Mouse (Mus musculus): ENCODE results near the gene Adam11.

Adam11 gene

GRCm38 (mm10) chr11:102753591-102754324, 7.5 kb upstream of the Adam11 start:
- DNase-seq (ENCODE audit: low read depth, low spot score), result no peak

- DNase-seq (ENCODE audit: low read depth, low spot score), result no peak
These were observed 6.8 kb upstream of the Adam11 start for GRCm38 (mm10) chr11:102754416-102754815.

GRCm38 (mm10) chr11:102755391-102755790, 5.8 kb upstream of the Adam11 start:
- DNase-seq (ENCODE audit: low read depth, low spot score), result no peak

- no peak for DNase-seq (ENCODE audit: low read depth, low spot score)
These were observed 2.3 kb upstream of the Adam11 start for GRCm38 (mm10) chr11:102758977-102759376.

GRCm38 (mm10) chr11:102760805-102761308, 382 bp upstream of the Adam11 start:
- no peak for DNase-seq (ENCODE audit: low read depth, low spot score)

- no peak for DNase-seq (ENCODE audit: low read depth, low spot score)
These were observed 1.0 kb downstream of the Adam11 start for GRCm38 (mm10) chr11:102762248-102762647.

GRCm38 (mm10) chr11:102763009-102763767, 1.9 kb downstream of the Adam11 start:
- DNase-seq (ENCODE audit: low read depth, low spot score), result no peak

GRCm38 (mm10) chr11:102765416-102765815, 4.2 kb downstream of the Adam11 start:
- no peak for DNase-seq (ENCODE audit: low read depth, low spot score)

GRCm38 (mm10) chr11:102767055-102767670, 5.9 kb downstream of the Adam11 start:
- DNase-seq (ENCODE audit: low read depth, low spot score), result no peak

- DNase-seq (ENCODE audit: low read depth, low spot score), result no peak
These were observed 7.9 kb downstream of the Adam11 start for GRCm38 (mm10) chr11:102769141-102769540.

- DNase-seq (ENCODE audit: low read depth, low spot score), result no peak
These were observed 8.9 kb downstream of the Adam11 start for GRCm38 (mm10) chr11:102769993-102770661.

GRCm38 (mm10) chr11:102770662-102771435, 9.6 kb downstream of the Adam11 start:
- no peak for DNase-seq (ENCODE audit: low read depth, low spot score)

GRCm38 (mm10) chr11:102771916-102772714, 10.9 kb downstream of the Adam11 start:
- DNase-seq (ENCODE audit: low read depth, low spot score), result no peak

- DNase-seq (ENCODE audit: low read depth, low spot score), result no peak
These were observed 11.8 kb downstream of the Adam11 start for GRCm38 (mm10) chr11:102772771-102773700.

- peak; percentile 81 for DNase-seq (ENCODE audit: low read depth, low spot score)
These were observed 12.7 kb downstream of the Adam11 start for GRCm38 (mm10) chr11:102773713-102774611.

- DNase-seq (ENCODE audit: low read depth, low spot score), result peak; percentile 93
These were observed 13.4 kb downstream of the Adam11 start for GRCm38 (mm10) chr11:102774621-102775141.

GRCm38 (mm10) chr11:102777598-102777997, 16.4 kb downstream of the Adam11 start:
- no peak for DNase-seq (ENCODE audit: low read depth, low spot score)

- no peak for DNase-seq (ENCODE audit: low read depth, low spot score)
These were observed 16.9 kb downstream of the Adam11 start for GRCm38 (mm10) chr11:102778165-102778564.

Measured in WW6 (cell line).